Mouse (Mus musculus): Measurements from ENCODE around the gene Ccdc177.

- no peak for TF ChIP-seq POLR2A (IDR thresholded peaks at IDR 0.05; ENCODE audit: borderline replicate concordance, low read depth, low read length)
- TF ChIP-seq CTCF (IDR thresholded peaks at IDR 0.05; ENCODE audit: low read depth, low read length): no peak
Observed at GRCm38 (mm10) chr12:80810005-80810404, 49.5 kb upstream of the Ccdc177 start.
